Mouse (Mus musculus) thymus, adult 18-20 months (tissue): Measurements from ENCODE around the gene Ccdc18.
"Not testable (repeated sequence)": the region's sequence is repeated elsewhere in the genome, so short reads cannot be mapped to it uniquely, and the experiment has no call there.

Experiments
- DNase-seq, 2 experiments: peaks; one replicate each; pipeline ENCODE4 v3.0.0; 2022; ENCODE audit warnings: mixed read lengths in 2 of 2

The Ccdc18 gene

GRCm38 (mm10) chr5:108132441-108133243 is at the start of gene Ccdc18, which contains the start of gene Tmed5:
Gene Ccdc18, plus strand, starts transcription at chr5:108132875.
Gene Tmed5, minus strand, starts transcription at chr5:108132620.
- DNase-seq: peak; percentile 94 to 96

- DNase-seq: no peak
Measured at GRCm38 (mm10) chr5:108085440-108085839, 47.2 kb upstream of the Ccdc18 start.

GRCm38 (mm10) chr5:108092731-108093130 is 39.9 kb upstream of the Ccdc18 start:
- DNase-seq: not testable (repeated sequence)

GRCm38 (mm10) chr5:108097676-108098075 is 35.0 kb upstream of the Ccdc18 start:
- no peak for DNase-seq

GRCm38 (mm10) chr5:108100196-108100595 is 32.5 kb upstream of the Ccdc18 start:
- DNase-seq: no peak

- DNase-seq: no peak
Measured at GRCm38 (mm10) chr5:108104306-108104705, 28.4 kb upstream of the Ccdc18 start.

- DNase-seq: no peak
Measured at GRCm38 (mm10) chr5:108109346-108109745, 23.3 kb upstream of the Ccdc18 start.

- no peak for DNase-seq
Measured at GRCm38 (mm10) chr5:108117693-108118092, 15.0 kb upstream of the Ccdc18 start.

- no peak for DNase-seq
Measured at GRCm38 (mm10) chr5:108120221-108120900, 12.3 kb upstream of the Ccdc18 start.

- DNase-seq: no peak
Measured at GRCm38 (mm10) chr5:108131849-108132440, 730 bp upstream of the Ccdc18 start.

- DNase-seq: no peak
Measured at GRCm38 (mm10) chr5:108152592-108152991, 19.9 kb downstream of the Ccdc18 start.

- peak in 1 of 2 experiments; percentile 9 for DNase-seq
Measured at GRCm38 (mm10) chr5:108160796-108161195, 28.1 kb downstream of the Ccdc18 start.

GRCm38 (mm10) chr5:108163695-108164094 is 31.0 kb downstream of the Ccdc18 start:
- DNase-seq: peak; percentile 35 to 47

- no peak for DNase-seq
Measured at GRCm38 (mm10) chr5:108184050-108184449, 51.4 kb downstream of the Ccdc18 start.

GRCm38 (mm10) chr5:108188967-108189366 is 56.3 kb downstream of the Ccdc18 start:
- DNase-seq: no peak

- no peak for DNase-seq
Measured at GRCm38 (mm10) chr5:108206008-108206407, 73.3 kb downstream of the Ccdc18 start.

- no peak for DNase-seq
Measured at GRCm38 (mm10) chr5:108211512-108211911, 78.8 kb downstream of the Ccdc18 start.

GRCm38 (mm10) chr5:108214928-108215327 is 82.3 kb downstream of the Ccdc18 start:
- DNase-seq: no peak

GRCm38 (mm10) chr5:108224077-108224476 is 91.4 kb downstream of the Ccdc18 start:
- DNase-seq: no peak

- DNase-seq: no peak
Measured at GRCm38 (mm10) chr5:108226159-108226558, 93.5 kb downstream of the Ccdc18 start.

- DNase-seq: no peak
Measured at GRCm38 (mm10) chr5:108246314-108246765, 113.7 kb downstream of the Ccdc18 start.

GRCm38 (mm10) chr5:108250033-108250432 is 117.4 kb downstream of the Ccdc18 start:
- DNase-seq: no peak

GRCm38 (mm10) chr5:108255259-108255658 is 122.6 kb downstream of the Ccdc18 start:
- DNase-seq: no peak
